21 mouse cellular contexts compared by ENCODE assay signal in genomic region chr17:25865288-25865687, GRCm38 (mm10). TPM values are rescaled to one million over a fixed set of nuclear protein-coding genes. Genes with fewer than 3 reads are reported as not detected.
DNase-seq lines count a peak whose midpoint lies in the region; ATAC-seq and TF ChIP-seq lines count a peak whose summit lies in the region.
"Had no signal": no experiment of that assay in that cellular context is flagged by ENCODE, and none has a peak within 500 bp of the region (broad histone marks: within the 10 kb centered on the region; RNA-seq: fewer than 3 reads in every experiment).

No protein-coding gene starts in this region.

- H3K4me2 ChIP-seq in heart, embryonic 13.5 days = no peak overlapping the region
- H3K4me2 ChIP-seq in liver, embryonic 11.5 days = no peak overlapping the region
- H3K4me2 ChIP-seq in stomach, postnatal 0 days (replicated peaks; ENCODE audit: low read depth) = peak overlapping the region; percentile 31; the same call in 1 of the 2 replicates
- H3K4me2 ChIP-seq: neural tube, embryonic 15.5 days had no signal

- ATAC-seq in heart, embryonic 13.5 days (ENCODE audit: extremely low read depth, insufficient number of reproducible peaks, low FRiP score, low TSS enrichment) = no peak
- no peak for ATAC-seq in liver, embryonic 11.5 days (replicated peaks; ENCODE audit: low FRiP score)
- peak; percentile 79 for ATAC-seq in stomach, postnatal 0 days (ENCODE audit: low FRiP score, low TSS enrichment)
- ATAC-seq: liver, postnatal 0 days; lung, postnatal 0 days had no signal

- peak; percentile 49 for DNase-seq in cerebellum, adult 9-11 months
- no peak for DNase-seq in cerebellum, postnatal 4 days (ENCODE audit: low spot score in 2 of 2)
- DNase-seq in heart, adult 8-10 months (ENCODE audit: low spot score) = no peak
- no peak for DNase-seq in liver, adult 2 months (ENCODE audit: extremely low read depth, low read depth, low spot score)
- DNase-seq in liver, embryonic 11.5 days (ENCODE audit: low spot score) = no peak
- peak; percentile 85 for DNase-seq in stomach, postnatal 0 days (ENCODE audit: low spot score)
- DNase-seq in layer of hippocampus, adult 18-20 months (ENCODE audit: low spot score in 2 of 2) = no peak
- DNase-seq: adrenal gland, postnatal 25 days; cerebellum, adult 11 months; cerebellum, postnatal 10 days; kidney, adult 8-10 months; left cerebral cortex, postnatal 4 days; liver; liver, postnatal 0 days; thymus, postnatal 14 days had no signal

- 0 out of 2 replicates have a peak overlapping the region, but pooled peaks have one; percentile 1 for H3K9ac ChIP-seq in heart, embryonic 13.5 days
- H3K9ac ChIP-seq in liver, adult 2 months (ENCODE audit: low read depth, low read length) = 0 out of 2 replicates have a peak overlapping the region, but pooled peaks have one; percentile 8
- H3K9ac ChIP-seq in liver, embryonic 11.5 days (ENCODE audit: low read depth, low read length) = no peak overlapping the region
- H3K9ac ChIP-seq in stomach, postnatal 0 days (ENCODE audit: low read length) = peak overlapping the region; percentile 35; the same call in 1 of the 2 replicates
- H3K9ac ChIP-seq: heart, embryonic 15.5 days; liver, postnatal 0 days; neural tube, embryonic 15.5 days had no signal

- H3K27ac ChIP-seq in heart, embryonic 13.5 days (replicated peaks) = no peak overlapping the region
- peak overlapping the region; percentile 61 for H3K27ac ChIP-seq in liver, adult 2 months (replicated peaks; ENCODE audit: insufficient read depth, low read depth, low read length)
- H3K27ac ChIP-seq in liver, embryonic 11.5 days (ENCODE audit: low read depth, low read length) = no peak overlapping the region
- peak overlapping the region; percentile 73 for H3K27ac ChIP-seq in stomach, postnatal 0 days (replicated peaks)
- H3K27ac ChIP-seq: heart, embryonic 15.5 days; hindbrain, embryonic 10.5 days; midbrain, embryonic 10.5 days; neural tube, embryonic 15.5 days had no signal

- peaks cover 47% of the 10 kb centered on the region for H3K4me1 ChIP-seq in heart, embryonic 13.5 days
- peaks cover 34% of the 10 kb centered on the region for H3K4me1 ChIP-seq in liver, adult 2 months (ENCODE audit: control insufficient read depth, insufficient read depth, low read length)
- H3K4me1 ChIP-seq in liver, embryonic 11.5 days (replicated peaks; ENCODE audit: control insufficient read depth, insufficient read depth, low read length) = peaks cover 30% of the 10 kb centered on the region
- H3K4me1 ChIP-seq in stomach, postnatal 0 days (replicated peaks; ENCODE audit: control insufficient read depth, insufficient read depth) = peaks cover 15% of the 10 kb centered on the region

- TF ChIP-seq CTCF in liver, adult 2 months (IDR thresholded peaks at IDR 0.05; ENCODE audit: low read depth, low read length) = no peak
- TF ChIP-seq CTCF in stomach, postnatal 0 days (IDR thresholded peaks at IDR 0.05; ENCODE audit: low read depth) = no peak

- no peak overlapping the region for H3K4me3 ChIP-seq in heart, embryonic 13.5 days
- H3K4me3 ChIP-seq in liver, adult 2 months (ENCODE audit: insufficient read depth, low read depth, low read length) = no peak overlapping the region
- no peak overlapping the region; the same call in 1 of the 2 replicates for H3K4me3 ChIP-seq in liver, embryonic 11.5 days (ENCODE audit: low read depth, low read length)
- H3K4me3 ChIP-seq in stomach, postnatal 0 days (ENCODE audit: low read depth, low read length) = no peak overlapping the region
- H3K4me3 ChIP-seq: hindbrain, embryonic 10.5 days; midbrain, embryonic 10.5 days; neural tube, embryonic 15.5 days had no signal

- peaks cover 28% of the 10 kb centered on the region for H3K36me3 ChIP-seq in heart, embryonic 13.5 days
- no peaks in the 10 kb centered on the region for H3K36me3 ChIP-seq in liver, adult 2 months (ENCODE audit: control insufficient read depth, insufficient read depth, low read length)
- peaks cover 9% of the 10 kb centered on the region; the same call in 1 of the 2 replicates for H3K36me3 ChIP-seq in liver, embryonic 11.5 days (ENCODE audit: control insufficient read depth, insufficient read depth, low read length)
- H3K36me3 ChIP-seq in stomach, postnatal 0 days (ENCODE audit: control insufficient read depth, insufficient read depth, low read length) = no peaks in the 10 kb centered on the region
- H3K36me3 ChIP-seq: hindbrain, embryonic 10.5 days; midbrain, embryonic 10.5 days had no signal

- no peaks in the 10 kb centered on the region for H3K9me3 ChIP-seq in heart, embryonic 13.5 days
- no peaks in the 10 kb centered on the region for H3K9me3 ChIP-seq in liver, embryonic 11.5 days (ENCODE audit: control insufficient read depth, low read length)
- no peaks in the 10 kb centered on the region for H3K9me3 ChIP-seq in stomach, postnatal 0 days (ENCODE audit: control insufficient read depth, low read length)
- H3K9me3 ChIP-seq: heart, embryonic 15.5 days; hindbrain, embryonic 10.5 days; midbrain, embryonic 10.5 days; neural tube, embryonic 15.5 days had no signal

- H3K27me3 ChIP-seq in heart, embryonic 13.5 days (replicated peaks) = no peaks in the 10 kb centered on the region
- no peaks in the 10 kb centered on the region for H3K27me3 ChIP-seq in liver, adult 2 months (ENCODE audit: control insufficient read depth, insufficient read depth, low read length)
- H3K27me3 ChIP-seq in liver, embryonic 11.5 days (replicated peaks; ENCODE audit: control insufficient read depth, insufficient read depth, low read length) = no peaks in the 10 kb centered on the region
- no peaks in the 10 kb centered on the region for H3K27me3 ChIP-seq in stomach, postnatal 0 days (ENCODE audit: control insufficient read depth, insufficient read depth, low read length)
- H3K27me3 ChIP-seq: heart, embryonic 15.5 days; neural tube, embryonic 15.5 days had no signal

- no peak for TF ChIP-seq EP300 in stomach, postnatal 0 days (optimal IDR thresholded peaks at IDR 0.05)

- H3K79me2 ChIP-seq in liver, adult 2 months (ENCODE audit: control insufficient read depth, insufficient read depth, low read length) = peaks cover 21% of the 10 kb centered on the region; the same call in 1 of the 2 replicates

- no peak for TF ChIP-seq POLR2A in liver, adult 2 months (IDR thresholded peaks at IDR 0.05; ENCODE audit: extremely low read depth, insufficient read depth, low read length)

- 87% methylated on average over 11 of the region's 11 CpGs for WGBS in heart, embryonic 13.5 days
- 85% methylated on average over 11 of the region's 11 CpGs for WGBS in liver, adult 2 months
- 90% methylated on average over 11 of the region's 11 CpGs for WGBS in liver, embryonic 11.5 days
- WGBS in stomach, postnatal 0 days = 69% methylated on average over 11 of the region's 11 CpGs

RNA-seq across cellular contexts. Expression of gene Mcrip2, which starts 3.3 kb away (rescaled TPM):
- 159 and 173 TPM in 2 replicates for polyA plus RNA-seq in heart, embryonic 13.5 days (2015; fragmentation: Nextera tagmentation; extraction: Ambion mirVana)
- 100 to 1,000 TPM; 211 to 282 (median 267) TPM for total RNA-seq in heart, adult 8-10 months (2022)
- 26.1 and 36.0 TPM in 2 replicates for total RNA-seq in liver, adult 2 months (2014; rRNA removed)
- 139 and 141 TPM in 2 replicates for polyA plus RNA-seq in liver, adult 2 months (2012; rRNA removed)
- polyA plus RNA-seq in liver, embryonic 11.5 days (2014; fragmentation: Nextera tagmentation; extraction: Ambion mirVana) = 96.5 and 110 TPM in 2 replicates
- 52.4 and 59.9 TPM in 2 replicates for polyA plus RNA-seq in stomach, postnatal 0 days (2015; fragmentation: Nextera tagmentation; extraction: Ambion mirVana)
- total RNA-seq in layer of hippocampus, adult 18-20 months (2021) = 10 to 100 TPM; 23.3 to 23.7 TPM

RNA-seq across cellular contexts. Expression of gene Wdr90, which starts 4.0 kb away (rescaled TPM):
- polyA plus RNA-seq in heart, embryonic 13.5 days (2015; fragmentation: Nextera tagmentation; extraction: Ambion mirVana) = 12.3 and 15.1 TPM in 2 replicates
- total RNA-seq in heart, adult 8-10 months (2022) = 1 to 10 TPM; 1.4 to 2.1 (median 1.6) TPM
- 2.7 and 3.3 TPM in 2 replicates for total RNA-seq in liver, adult 2 months (2014; rRNA removed)
- 9.0 and 14.1 TPM in 2 replicates for polyA plus RNA-seq in liver, adult 2 months (2012; rRNA removed)
- 22.2 and 25.7 TPM in 2 replicates for polyA plus RNA-seq in liver, embryonic 11.5 days (2014; fragmentation: Nextera tagmentation; extraction: Ambion mirVana)
- polyA plus RNA-seq in stomach, postnatal 0 days (2015; fragmentation: Nextera tagmentation; extraction: Ambion mirVana) = 4.1 and 4.2 TPM in 2 replicates
- 10 to 100 TPM; 20.1 to 21.7 TPM for total RNA-seq in layer of hippocampus, adult 18-20 months (2021)

RNA-seq across cellular contexts. Expression of gene Mettl26, which starts 9.6 kb away (rescaled TPM):
- 35.7 and 43.2 TPM in 2 replicates for polyA plus RNA-seq in heart, embryonic 13.5 days (2015; fragmentation: Nextera tagmentation; extraction: Ambion mirVana)
- total RNA-seq in heart, adult 8-10 months (2022) = 10 to 100 TPM; 13.6 to 16.8 (median 14.5) TPM
- total RNA-seq in liver, adult 2 months (2014; rRNA removed) = 129 and 131 TPM in 2 replicates
- 415 and 439 TPM in 2 replicates for polyA plus RNA-seq in liver, adult 2 months (2012; rRNA removed)
- polyA plus RNA-seq in liver, embryonic 11.5 days (2014; fragmentation: Nextera tagmentation; extraction: Ambion mirVana) = 70.7 and 74.5 TPM in 2 replicates
- polyA plus RNA-seq in stomach, postnatal 0 days (2015; fragmentation: Nextera tagmentation; extraction: Ambion mirVana) = 52.9 and 54.1 TPM in 2 replicates
- total RNA-seq in layer of hippocampus, adult 18-20 months (2021) = 10 to 100 TPM; 36.3 TPM

RNA-seq across cellular contexts. Expression of gene Wfikkn1, which starts 15.4 kb away (rescaled TPM):
- 0.23 and 0.38 TPM in 2 replicates for polyA plus RNA-seq in heart, embryonic 13.5 days (2015; fragmentation: Nextera tagmentation; extraction: Ambion mirVana)
- under 1 TPM; 0.44 to 0.57 (median 0.51) TPM for total RNA-seq in heart, adult 8-10 months (2022)
- total RNA-seq in liver, adult 2 months (2014; rRNA removed) = 0.07 and 0.09 TPM in 2 replicates
- 0.24 and 0.92 TPM in 2 replicates for polyA plus RNA-seq in liver, adult 2 months (2012; rRNA removed)
- polyA plus RNA-seq in liver, embryonic 11.5 days (2014; fragmentation: Nextera tagmentation; extraction: Ambion mirVana) = 2.1 and 2.4 TPM in 2 replicates
- polyA plus RNA-seq in stomach, postnatal 0 days (2015; fragmentation: Nextera tagmentation; extraction: Ambion mirVana) = 0.35 and 0.38 TPM in 2 replicates
- 1 to 10 TPM; 1.7 to 2.2 TPM for total RNA-seq in layer of hippocampus, adult 18-20 months (2021)

RNA-seq across cellular contexts. Expression of gene Rhot2, which starts 20.6 kb away (rescaled TPM):
- polyA plus RNA-seq in heart, embryonic 13.5 days (2015; fragmentation: Nextera tagmentation; extraction: Ambion mirVana) = 18.3 and 22.1 TPM in 2 replicates
- 100 to 1,000 TPM; 128 to 153 (median 135) TPM for total RNA-seq in heart, adult 8-10 months (2022)
- total RNA-seq in liver, adult 2 months (2014; rRNA removed) = 18.0 and 20.9 TPM in 2 replicates
- polyA plus RNA-seq in liver, adult 2 months (2012; rRNA removed) = 63.0 and 71.1 TPM in 2 replicates
- polyA plus RNA-seq in liver, embryonic 11.5 days (2014; fragmentation: Nextera tagmentation; extraction: Ambion mirVana) = 9.6 and 12.8 TPM in 2 replicates
- 10.7 and 13.2 TPM in 2 replicates for polyA plus RNA-seq in stomach, postnatal 0 days (2015; fragmentation: Nextera tagmentation; extraction: Ambion mirVana)
- 100 to 1,000 TPM in 1 of 2 experiments, 10 to 100 TPM in 1; 98.3 to 109 TPM for total RNA-seq in layer of hippocampus, adult 18-20 months (2021)

Comparison
In these comparisons a context has a peak if more than half of its experiments do, and no peak if none do; other contexts are left out.
1. DNase-seq: peak in cerebellum, adult 9-11 months (single experiment) and stomach, postnatal 0 days (single experiment); none in cerebellum, postnatal 4 days (0 of 2), heart, adult 8-10 months (single experiment), liver, adult 2 months (single experiment), liver, embryonic 11.5 days (single experiment) and layer of hippocampus, adult 18-20 months (0 of 2).
2. H3K27ac ChIP-seq: peak in liver, adult 2 months (single experiment) and stomach, postnatal 0 days (single experiment); none in heart, embryonic 13.5 days (single experiment) and liver, embryonic 11.5 days (single experiment).